Mouse (Mus musculus): ENCODE data around the gene Hip1. TPM values are rescaled to one million over a fixed set of nuclear protein-coding genes. Genes with fewer than 3 reads are reported as not detected.
A peak's percentile ranks its signal among the peaks of the same experiment; 100 is the strongest.

Gene Hip1
- total RNA-seq, 2 experiments from 2014 or later, result 41.2 to 41.4 TPM

DNA sequence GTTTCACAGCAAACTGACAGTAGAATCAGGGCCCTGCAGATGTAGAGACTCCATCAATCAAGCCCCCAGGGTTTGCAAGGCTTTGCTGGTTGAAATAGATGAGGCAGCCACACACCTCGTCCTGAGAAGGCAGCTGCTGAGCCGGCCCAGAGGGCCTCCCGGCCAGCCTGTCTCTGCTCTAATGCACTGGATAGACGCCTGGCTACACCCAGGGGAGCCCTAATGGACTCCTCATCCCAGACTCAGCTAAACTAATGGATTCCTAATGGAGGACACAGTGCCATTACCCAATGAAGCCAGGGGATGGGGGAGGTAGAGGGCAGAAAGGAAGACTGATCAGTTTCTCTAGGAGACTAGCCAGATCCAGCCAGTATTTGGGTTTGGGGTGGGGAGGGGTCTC, 12.1 kb upstream of the Hip1 start:
- no peak for TF ChIP-seq CTCF (conservative IDR thresholded peaks at IDR 0.05)
- DNase-seq (ENCODE audit: low spot score in 2 of 2), result no peak
- Histone ChIP-seq H3K27ac (no peak overlapping the region), H3K4me3 (no peak overlapping the region)

DNA sequence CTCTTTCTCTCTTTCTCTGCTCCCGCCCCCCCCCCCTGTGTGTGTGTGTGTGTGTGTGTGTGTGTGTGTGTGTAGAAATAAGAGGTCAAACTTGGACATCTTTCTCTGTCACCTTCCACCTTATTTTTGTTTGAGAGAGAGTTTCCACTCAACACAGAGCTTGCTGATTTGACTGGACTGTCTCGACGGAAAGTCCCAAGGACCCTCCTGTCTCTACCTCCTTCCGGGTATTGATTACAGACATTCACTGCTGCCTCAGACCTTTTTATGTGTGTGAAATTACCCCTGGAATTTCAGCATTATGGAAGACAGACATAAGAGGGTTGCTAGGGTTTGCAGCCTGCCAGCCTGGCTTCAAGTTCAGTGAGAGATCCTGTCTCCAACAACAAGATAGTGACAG, 11.3 kb upstream of the Hip1 start:
- no peak for TF ChIP-seq CTCF (conservative IDR thresholded peaks at IDR 0.05)
- no peak overlapping the region for H3K27ac ChIP-seq
- DNase-seq (ENCODE audit: low spot score in 2 of 2), result no peak

DNA sequence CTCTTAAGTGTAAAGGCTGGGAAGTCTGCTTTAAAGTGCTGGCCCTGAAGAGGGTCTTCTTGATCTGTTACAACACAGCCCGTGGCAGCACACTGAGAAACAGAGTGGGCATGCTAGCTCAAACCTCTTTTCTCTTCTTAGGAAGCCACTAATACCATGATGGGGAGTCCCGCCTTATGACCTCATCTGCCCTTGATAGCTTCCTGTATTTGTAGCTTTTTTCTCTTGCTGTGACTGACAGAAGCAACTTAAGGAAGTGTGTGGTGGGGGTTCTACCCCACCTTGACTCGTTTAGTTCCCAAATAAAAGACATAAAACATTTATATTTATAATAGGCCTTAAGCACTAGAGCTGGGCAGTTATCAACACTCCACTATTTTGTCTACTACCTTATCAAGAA, 6.7 kb upstream of the Hip1 start:
- no peak overlapping the region for H3K4me3 ChIP-seq
- H3K27ac ChIP-seq, result no peak overlapping the region
- no peak for TF ChIP-seq CTCF (conservative IDR thresholded peaks at IDR 0.05)
- DNase-seq (ENCODE audit: low spot score in 2 of 2), result no peak

More for the DNA sequence above, 11.3 kb upstream of the Hip1 start:
- no peak overlapping the region for H3K4me3 ChIP-seq

DNA sequence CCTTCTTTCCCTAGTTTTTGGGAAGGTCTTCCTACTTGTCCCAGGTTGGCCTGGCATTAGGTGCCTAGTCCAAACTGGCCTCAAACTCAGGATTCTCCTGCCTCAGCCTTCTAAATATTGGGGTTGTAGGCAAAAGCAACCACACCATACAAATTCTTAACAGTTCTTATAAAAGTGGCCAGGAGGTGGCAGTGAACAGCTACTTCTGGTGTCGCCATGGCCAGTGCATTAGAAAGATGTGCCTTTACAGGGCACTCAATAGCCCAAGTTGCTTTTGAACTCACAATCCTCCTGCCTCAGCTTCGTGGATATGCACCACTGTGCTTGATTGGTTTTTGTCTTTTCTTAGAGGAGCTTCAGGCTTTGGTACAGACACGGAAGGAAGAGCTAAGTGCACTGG, 6.0 kb upstream of the Hip1 start:
- no peak overlapping the region for H3K27ac ChIP-seq
- peak in 1 of 2 experiments; percentile 43 for DNase-seq (ENCODE audit: low spot score in 2 of 2)
- H3K4me3 ChIP-seq, result no peak overlapping the region
- peak; percentile 80 for TF ChIP-seq CTCF (conservative IDR thresholded peaks at IDR 0.05)

DNA sequence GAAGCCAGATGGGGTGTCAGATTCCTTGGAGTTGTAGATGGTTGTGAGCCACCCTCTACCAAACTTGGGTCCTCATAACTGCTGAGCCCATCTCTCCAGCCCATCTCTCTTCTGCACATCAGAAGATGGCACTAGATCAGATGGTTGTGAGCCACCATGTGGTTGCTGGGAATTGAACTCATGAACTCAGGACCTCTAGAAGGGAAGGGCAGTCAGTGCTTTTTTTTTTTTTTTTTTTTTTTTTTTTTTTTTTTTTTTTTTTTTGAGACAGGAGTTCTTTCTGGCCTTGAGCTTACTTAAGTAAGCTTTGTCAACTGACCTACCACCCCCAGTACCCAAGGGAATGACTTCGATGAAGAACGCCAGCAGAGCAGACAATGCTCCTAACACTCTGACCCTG, 3.1 kb upstream of the Hip1 start:
- no peak for TF ChIP-seq CTCF (conservative IDR thresholded peaks at IDR 0.05)
- Histone ChIP-seq H3K4me3 (no peak overlapping the region), H3K27ac (no peak overlapping the region)
- no peak for DNase-seq (ENCODE audit: low spot score in 2 of 2)

DNA sequence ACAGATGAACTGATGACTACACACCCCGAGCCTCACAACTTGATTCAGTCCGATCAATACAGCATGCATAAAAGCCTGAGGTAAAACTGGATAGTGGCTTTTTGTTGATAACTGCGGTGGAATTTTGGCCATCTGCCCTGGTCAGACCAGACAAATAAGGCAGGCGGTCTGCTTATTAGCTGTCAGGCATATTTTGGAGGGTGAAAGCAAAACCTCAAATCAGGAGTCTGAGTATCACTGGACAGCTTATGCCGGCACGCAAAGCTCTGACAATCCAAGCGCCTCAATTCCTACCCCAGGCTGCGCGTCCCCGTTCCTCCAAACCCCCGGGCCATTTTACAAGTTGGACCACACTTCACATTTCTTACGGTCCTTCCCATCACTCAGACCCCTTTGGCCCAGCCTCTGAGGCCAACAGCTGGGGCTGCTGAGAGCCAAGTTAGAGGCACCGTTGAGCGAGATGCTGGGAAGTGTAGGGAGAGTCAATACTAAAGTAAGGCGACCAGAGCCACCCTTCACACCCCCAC, 825 bp downstream of the Hip1 start:
- peak overlapping the region; percentile 89 for H3K27ac ChIP-seq
- no peak for TF ChIP-seq CTCF (conservative IDR thresholded peaks at IDR 0.05)
- DNase-seq (ENCODE audit: low spot score in 2 of 2), result no peak
- H3K4me3 ChIP-seq, result peak overlapping the region; percentile 99

DNA sequence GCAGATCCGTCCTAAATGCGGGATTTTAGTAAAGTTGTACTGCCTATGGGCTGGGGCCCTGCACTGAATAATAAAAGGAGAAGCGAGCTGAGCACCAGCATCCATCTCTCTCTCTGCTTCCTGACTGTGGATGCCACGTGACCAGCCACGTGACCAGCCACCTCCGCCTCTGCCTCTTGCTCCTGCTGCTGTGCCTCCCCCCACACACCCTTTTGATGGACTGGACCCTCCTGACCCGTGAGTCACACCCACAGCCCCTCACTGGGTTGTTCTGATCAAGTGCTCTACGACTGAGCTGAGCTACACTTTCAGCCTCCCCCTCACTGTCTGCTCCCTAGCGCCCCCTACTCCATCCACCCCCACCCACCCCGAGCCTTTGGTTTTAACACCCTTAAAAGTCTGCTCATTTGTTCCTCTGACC, 7.1 kb downstream of the Hip1 start:
- TF ChIP-seq CTCF (conservative IDR thresholded peaks at IDR 0.05), result no peak
- no peak for DNase-seq (ENCODE audit: low spot score in 2 of 2)
- no peak overlapping the region for H3K4me3 ChIP-seq
- H3K27ac ChIP-seq, result no peak overlapping the region

DNA sequence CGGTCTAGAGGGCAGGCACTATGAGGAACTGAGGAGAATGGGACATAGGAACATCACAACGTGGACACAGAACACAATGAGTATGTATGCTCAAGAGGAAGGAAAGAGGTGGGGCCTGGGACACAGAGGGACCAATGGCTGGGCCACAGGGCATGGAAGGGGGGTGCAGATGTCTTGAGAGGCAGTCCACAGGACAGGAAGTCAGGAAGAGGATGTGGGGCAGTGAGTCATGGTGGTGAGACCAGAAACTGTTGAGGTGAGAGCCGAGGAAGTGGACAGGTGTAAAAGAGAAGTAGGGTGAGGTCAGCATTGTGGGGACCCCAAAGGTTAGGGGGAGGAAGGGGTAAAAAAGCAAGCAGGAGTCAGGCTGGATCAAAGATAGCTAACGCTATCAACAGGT, 7.6 kb downstream of the Hip1 start:
- DNase-seq (ENCODE audit: low spot score in 2 of 2), result no peak
- Histone ChIP-seq H3K27ac (no peak overlapping the region), H3K4me3 (no peak overlapping the region)
- TF ChIP-seq CTCF (conservative IDR thresholded peaks at IDR 0.05), result no peak

DNA sequence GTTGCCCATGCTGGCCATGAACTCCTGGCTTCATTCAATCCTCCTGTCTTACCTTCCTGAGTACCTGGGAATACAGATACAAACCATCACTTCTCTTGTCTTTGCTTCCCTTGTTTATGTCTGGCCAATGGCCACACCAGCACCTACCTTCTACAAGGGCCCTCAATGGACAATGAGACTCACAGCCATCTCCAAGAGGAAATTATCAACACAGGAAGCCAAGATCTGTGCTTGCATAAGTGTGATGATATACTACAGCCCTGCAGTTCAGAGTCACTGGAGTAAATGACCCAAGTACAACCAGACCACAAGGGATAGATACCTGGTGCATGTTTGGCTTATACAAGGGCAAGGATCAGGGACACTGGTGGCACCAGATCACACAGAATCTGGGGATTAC, 9.1 kb downstream of the Hip1 start:
- DNase-seq (ENCODE audit: low spot score in 2 of 2), result no peak
- Histone ChIP-seq H3K27ac (no peak overlapping the region), H3K4me3 (no peak overlapping the region)
- TF ChIP-seq CTCF (conservative IDR thresholded peaks at IDR 0.05), result no peak

DNA sequence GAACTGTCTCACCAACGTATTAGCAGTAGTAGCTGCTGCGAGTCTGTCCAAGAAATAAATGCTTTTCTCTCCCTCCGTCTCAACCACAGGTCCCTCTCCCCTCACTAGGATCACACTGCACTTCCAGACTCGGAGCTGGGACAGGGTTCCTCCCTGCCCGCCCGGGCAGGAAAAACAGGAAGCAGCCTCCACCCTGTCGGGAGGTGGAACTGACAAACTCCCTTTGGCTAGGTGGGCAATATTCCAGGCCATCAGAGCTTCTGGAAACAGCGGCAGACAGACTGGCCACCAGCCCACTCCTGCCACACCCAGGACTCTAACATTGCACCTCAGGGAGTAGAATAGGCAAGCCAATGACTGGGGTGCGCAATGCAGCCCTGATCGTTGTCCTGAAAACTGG, 11.5 kb downstream of the Hip1 start:
- DNase-seq (ENCODE audit: low spot score in 2 of 2), result no peak
- TF ChIP-seq CTCF (conservative IDR thresholded peaks at IDR 0.05), result no peak
- no peak overlapping the region for H3K4me3 ChIP-seq
- H3K27ac ChIP-seq, result peak overlapping the region; percentile 73

DNA sequence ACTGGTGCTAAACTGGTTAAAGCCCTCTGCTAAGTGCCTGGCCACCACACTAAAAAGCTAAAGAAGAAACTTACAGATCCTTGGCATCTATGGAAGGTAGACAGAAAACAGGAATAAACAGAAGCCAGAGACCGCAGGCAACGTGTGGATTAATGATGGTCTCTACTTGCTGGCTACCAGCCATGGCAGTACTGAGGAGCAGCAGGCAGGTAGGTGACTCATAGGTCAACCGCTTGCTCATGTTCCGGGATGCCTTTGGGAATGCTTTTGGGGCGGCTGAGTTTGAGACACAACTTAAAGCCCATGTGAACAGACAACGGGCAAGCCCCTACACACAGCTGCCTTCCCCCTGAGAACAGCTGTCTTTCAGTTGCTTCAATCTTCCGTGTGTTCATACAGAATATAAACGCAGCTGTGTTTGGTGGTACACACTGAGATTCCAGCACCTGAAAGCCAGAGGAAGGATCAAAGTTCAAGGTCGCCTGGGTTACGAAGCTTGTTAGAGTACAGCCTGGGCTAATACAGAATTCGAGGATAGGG, 13.5 kb downstream of the Hip1 start:
- Histone ChIP-seq H3K4me3 (no peak overlapping the region), H3K27ac (no peak overlapping the region)
- no peak for DNase-seq (ENCODE audit: low spot score in 2 of 2)
- no peak for TF ChIP-seq CTCF (conservative IDR thresholded peaks at IDR 0.05)

DNA sequence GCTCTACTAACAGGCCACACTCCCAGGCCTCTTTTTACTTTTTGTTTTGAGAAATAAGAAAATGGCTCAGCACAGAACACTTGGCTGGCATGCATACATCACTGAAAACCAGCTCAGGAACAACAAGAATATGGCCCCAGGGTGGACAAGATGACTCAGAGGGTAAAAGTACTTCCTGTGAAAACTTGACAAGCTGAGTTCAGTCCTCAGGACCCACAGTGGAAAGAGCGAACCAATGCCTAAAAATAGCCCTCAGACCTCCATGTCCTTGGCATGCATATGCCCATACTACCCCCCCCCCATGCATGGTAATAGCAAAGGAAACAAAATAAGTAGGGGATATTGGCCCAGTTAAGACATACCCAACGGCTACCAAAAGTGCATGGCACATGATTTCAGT, 15.0 kb downstream of the Hip1 start:
- H3K27ac ChIP-seq, result no peak overlapping the region
- H3K4me3 ChIP-seq, result no peak overlapping the region
- TF ChIP-seq CTCF (conservative IDR thresholded peaks at IDR 0.05), result no peak
- DNase-seq (ENCODE audit: low spot score in 2 of 2), result no peak

DNA sequence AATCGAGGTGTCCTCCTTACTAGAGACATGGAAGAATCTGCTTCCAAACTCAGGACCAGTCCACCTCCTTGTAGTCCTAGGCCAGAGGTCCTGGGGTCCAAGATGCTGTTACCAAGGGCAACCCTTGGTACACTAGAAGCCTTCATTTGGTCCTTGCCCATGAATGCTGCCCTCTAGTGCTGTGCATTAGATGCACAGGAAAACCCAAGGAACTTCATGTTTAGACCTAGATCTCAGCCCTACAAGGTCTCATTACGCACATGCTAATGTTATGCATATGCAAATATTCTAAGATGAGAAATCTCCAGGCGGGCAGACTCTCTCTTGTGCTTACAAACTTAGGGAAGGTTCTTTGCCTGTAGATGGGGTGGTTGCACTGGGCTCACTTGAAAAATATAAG, 15.6 kb downstream of the Hip1 start:
- no peak overlapping the region for H3K27ac ChIP-seq
- TF ChIP-seq CTCF (conservative IDR thresholded peaks at IDR 0.05), result peak; percentile 75
- H3K4me3 ChIP-seq, result no peak overlapping the region
- no peak for DNase-seq (ENCODE audit: low spot score in 2 of 2)

DNA sequence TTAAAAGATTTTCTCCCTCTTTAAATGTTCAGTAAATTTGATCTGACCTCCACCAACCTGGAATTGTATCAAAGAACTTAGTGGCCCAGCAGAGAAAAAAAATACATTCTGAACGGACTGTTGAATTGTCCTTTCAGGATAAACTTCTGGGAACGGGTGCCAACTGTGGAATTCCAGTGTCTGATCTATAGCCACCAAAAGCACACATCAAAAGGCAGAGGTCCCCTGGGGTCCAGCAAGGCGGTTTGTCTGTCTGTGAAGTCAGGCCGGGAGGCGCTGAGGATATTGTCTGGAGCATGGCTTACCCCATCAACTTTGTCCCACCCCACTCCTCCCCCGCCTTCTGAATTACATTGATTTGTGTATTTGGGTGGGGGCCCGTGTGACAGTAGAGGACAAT, 16.9 kb downstream of the Hip1 start:
- no peak overlapping the region for H3K4me3 ChIP-seq
- DNase-seq (ENCODE audit: low spot score in 2 of 2), result no peak
- no peak overlapping the region for H3K27ac ChIP-seq
- no peak for TF ChIP-seq CTCF (conservative IDR thresholded peaks at IDR 0.05)
